Mouse (Mus musculus) forebrain, embryonic 11.5 days (tissue): ENCODE data around the gene Ern2. TPM values are rescaled to one million over a fixed set of nuclear protein-coding genes. Genes with fewer than 3 reads are reported as not detected.

Experiments
- ATAC-seq: fragments of 200-750 bp; cut with Nextera tagmentation; replicated peaks from 2 replicates; pipeline ENCODE4 v1.8.0; 2017; ENCODE audit warnings: moderate TSS enrichment; ENCODE audit not compliant: low FRiP score
- DNase-seq: peaks from one replicate; pipeline ENCODE4 v3.0.0-alpha.2; 2017; ENCODE audit warnings: low spot score
- H3K27ac ChIP-seq: fragments of 300-500 bp; sonication (generic); 2 replicates; pipeline ENCODE4 v1.5.1; 2014; ENCODE audit warnings: low read depth, low read length
- H3K27me3 ChIP-seq: fragments of 300-500 bp; sonication (generic); 2 replicates; pipeline ENCODE4 v1.6.1; 2014; ENCODE audit warnings: mild to moderate bottlenecking, low read length, mixed read lengths; ENCODE audit not compliant: control insufficient read depth, insufficient read depth
- H3K36me3 ChIP-seq: fragments of 300-500 bp; sonication (generic); 2 replicates; pipeline ENCODE4 v1.6.1; 2014; ENCODE audit warnings: mild to moderate bottlenecking, low read length, moderate library complexity, mixed read lengths; ENCODE audit not compliant: control insufficient read depth, insufficient read depth
- H3K4me1 ChIP-seq: fragments of 300-500 bp; sonication (generic); replicated peaks from 2 replicates; pipeline ENCODE4 v1.6.1; 2014; ENCODE audit warnings: low read length, mixed read lengths; ENCODE audit not compliant: control insufficient read depth, insufficient read depth
- H3K4me2 ChIP-seq: fragments of 300-500 bp; sonication (generic); 2 replicates; pipeline ENCODE4 v1.6.1; 2014; ENCODE audit warnings: low read depth, mild to moderate bottlenecking, low read length, moderate library complexity, mixed read lengths; ENCODE audit not compliant: severe bottlenecking
- H3K4me3 ChIP-seq: fragments of 300-500 bp; sonication (generic); 2 replicates; pipeline ENCODE4 v1.5.1; 2014; ENCODE audit warnings: low read depth, low read length
- H3K9ac ChIP-seq: fragments of 300-500 bp; sonication (generic); 2 replicates; pipeline ENCODE4 v1.6.1; 2014; ENCODE audit warnings: low read length
- H3K9me3 ChIP-seq: fragments of 300-500 bp; sonication (generic); 2 replicates; pipeline ENCODE4 v1.6.1; 2016; ENCODE audit warnings: low read length, mixed read lengths; ENCODE audit not compliant: control insufficient read depth
- WGBS: fragments of 180-500 bp; shearing (Covaris S2); extraction: QIAGEN DNeasy Blood & Tissue Kit; methylation state at CpG from one replicate; pipeline ENCODE4 v1.1.7; 2014; 5-methylcytosine and 5-hydroxymethylcytosine counted together
- polyA plus RNA-seq: library from polyadenylated mRNA; unstranded; fragments of >200 nt; fragmentation: Nextera tagmentation; extraction: Ambion mirVana; gene quantifications from 2 replicates; pipeline ENCODE4 v1.2.1, GENCODE M21; 2014

Gene Ern2
- polyA plus RNA-seq, 1 experiment from 2014 or later, result 0.23 TPM

DNA sequence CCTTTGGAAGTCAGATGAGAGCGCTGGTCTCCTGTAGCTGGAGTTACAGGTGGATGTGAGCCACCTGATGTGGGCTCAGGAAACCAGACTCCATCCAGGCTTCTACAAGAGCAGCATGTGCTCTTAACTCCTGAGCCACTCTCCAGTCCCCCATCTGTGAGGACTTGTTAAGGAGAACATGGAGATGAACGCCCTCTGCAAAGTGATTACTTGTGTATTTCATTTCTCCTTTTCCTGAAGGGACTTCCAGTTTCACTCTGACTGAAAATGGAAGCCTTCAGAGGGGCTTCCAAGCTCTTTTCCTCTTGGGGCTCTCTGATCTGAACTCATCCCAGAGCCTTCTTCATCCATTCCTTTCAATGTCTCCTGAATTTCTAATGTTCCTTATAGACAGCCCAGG is 20.1 kb upstream of the Ern2 start:
- Histone ChIP-seq H3K9me3 (no peaks in the 10 kb centered on the region), H3K9ac (no peak overlapping the region), H3K4me2 (no peak overlapping the region), H3K36me3 (no peaks in the 10 kb centered on the region), H3K4me1 (no peaks in the 10 kb centered on the region), H3K27ac (no peak overlapping the region), H3K27me3 (no peaks in the 10 kb centered on the region), H3K4me3 (no peak overlapping the region)
- DNase-seq, result no peak
- no peak for ATAC-seq
- 87% methylated on average over 2 of the region's 2 CpGs for WGBS

DNA sequence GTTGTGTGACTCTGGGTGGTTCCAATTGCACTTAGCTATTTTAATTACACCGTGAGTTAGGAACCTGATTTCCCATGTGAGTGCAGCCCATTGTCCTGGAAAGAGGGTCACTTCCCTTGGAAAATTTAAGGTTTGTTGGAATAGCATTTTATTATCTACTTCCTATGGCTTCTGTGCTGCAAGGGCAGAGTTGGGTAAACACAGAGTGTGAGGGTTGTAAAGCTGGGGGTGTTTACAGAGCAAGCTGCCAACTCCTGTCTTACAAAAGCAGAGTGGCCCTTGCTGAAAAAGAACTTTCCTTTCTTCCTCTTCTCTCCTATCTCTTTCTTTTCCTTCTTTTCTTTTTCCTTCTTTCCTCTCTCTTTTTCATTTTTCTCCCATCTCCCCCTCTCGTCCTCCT is 17.9 kb upstream of the Ern2 start:
- Histone ChIP-seq H3K4me2 (no peak overlapping the region), H3K27me3 (no peaks in the 10 kb centered on the region), H3K9ac (no peak overlapping the region), H3K36me3 (no peaks in the 10 kb centered on the region), H3K9me3 (no peaks in the 10 kb centered on the region), H3K4me1 (no peaks in the 10 kb centered on the region), H3K27ac (no peak overlapping the region), H3K4me3 (no peak overlapping the region)
- ATAC-seq (no peak), DNase-seq (no peak)
- WGBS, result 59% methylated on average over 2 of the region's 2 CpGs

DNA sequence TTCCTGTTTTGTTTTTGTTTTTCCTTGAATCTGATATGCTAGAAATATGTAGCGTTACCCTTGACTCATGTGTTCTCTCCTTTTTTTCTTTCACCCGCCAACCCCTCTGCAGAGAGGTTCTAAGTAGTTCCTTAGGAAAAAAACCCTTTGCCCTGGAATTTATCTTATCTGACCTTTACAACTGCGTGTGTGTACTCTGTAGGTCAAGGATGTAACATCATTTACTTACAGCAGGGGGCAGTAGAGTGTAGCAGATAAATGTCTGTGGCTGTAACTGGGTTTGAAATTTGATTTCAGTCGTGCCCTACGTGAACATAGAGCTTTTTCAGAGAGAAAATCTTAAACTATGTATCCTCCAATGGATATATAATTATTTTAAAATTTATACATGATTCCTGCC is 13.3 kb upstream of the Ern2 start:
- no peak overlapping the region for H3K4me3 ChIP-seq
- H3K36me3 ChIP-seq, result no peaks in the 10 kb centered on the region
- H3K27me3 ChIP-seq, result no peaks in the 10 kb centered on the region
- no peak for DNase-seq
- H3K9ac ChIP-seq, result no peak overlapping the region
- no peak overlapping the region for H3K27ac ChIP-seq
- no peak overlapping the region for H3K4me2 ChIP-seq
- no peaks in the 10 kb centered on the region for H3K9me3 ChIP-seq
- H3K4me1 ChIP-seq, result no peaks in the 10 kb centered on the region
- no peak for ATAC-seq
- WGBS, result 31% methylated on average over 5 of the region's 5 CpGs

DNA sequence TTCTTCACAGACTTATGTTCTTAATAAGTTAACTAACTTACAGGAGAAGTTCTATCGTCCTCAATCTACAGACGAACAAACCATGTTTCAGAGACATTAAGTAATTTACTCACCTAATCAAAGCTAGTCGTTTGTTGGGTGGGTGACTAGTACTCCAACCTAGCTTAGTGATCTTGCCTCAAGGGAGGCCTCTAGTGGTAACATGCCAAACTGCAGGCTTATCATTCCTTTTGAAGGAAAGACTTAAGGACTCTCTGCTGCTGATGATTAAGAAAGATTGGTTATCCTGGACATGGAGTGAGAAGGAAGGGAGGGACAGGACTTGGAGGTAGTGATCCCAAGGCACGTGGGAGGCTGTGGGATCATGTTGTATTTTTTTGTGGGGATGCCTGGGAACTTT is 11.3 kb upstream of the Ern2 start:
- Histone ChIP-seq H3K4me2 (no peak overlapping the region), H3K27me3 (no peaks in the 10 kb centered on the region), H3K4me1 (no peaks in the 10 kb centered on the region), H3K4me3 (no peak overlapping the region), H3K9ac (no peak overlapping the region), H3K9me3 (no peaks in the 10 kb centered on the region), H3K27ac (no peak overlapping the region), H3K36me3 (no peaks in the 10 kb centered on the region)
- DNase-seq (no peak), ATAC-seq (no peak)
- WGBS, result 36% methylated on average over 4 of the region's 4 CpGs

DNA sequence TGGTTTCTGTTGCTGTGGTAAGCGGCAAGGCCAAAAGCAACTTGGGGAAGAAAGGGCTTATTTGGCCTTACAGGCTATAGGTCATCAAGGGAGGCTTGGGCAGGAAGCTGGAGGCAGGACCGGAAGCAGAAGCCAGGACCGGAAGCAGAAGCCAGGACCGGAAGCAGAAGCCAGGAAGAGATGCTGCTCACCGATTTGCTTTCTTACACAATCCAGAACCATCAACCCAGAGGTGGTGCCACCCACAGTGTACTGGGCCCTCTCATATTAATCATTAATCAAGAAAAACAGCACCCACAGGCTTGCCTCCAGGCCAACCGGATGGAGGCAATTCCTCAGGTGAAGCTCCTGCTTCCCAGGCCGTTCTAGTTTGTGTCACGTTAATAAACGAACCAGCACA is 10.8 kb upstream of the Ern2 start:
- Histone ChIP-seq H3K27ac (no peak overlapping the region), H3K4me3 (no peak overlapping the region), H3K4me1 (no peaks in the 10 kb centered on the region), H3K36me3 (no peaks in the 10 kb centered on the region), H3K27me3 (no peaks in the 10 kb centered on the region), H3K4me2 (no peak overlapping the region), H3K9me3 (no peaks in the 10 kb centered on the region), H3K9ac (no peak overlapping the region)
- ATAC-seq (no peak), DNase-seq (no peak)
- WGBS, result 85% methylated on average over 9 of the region's 9 CpGs

DNA sequence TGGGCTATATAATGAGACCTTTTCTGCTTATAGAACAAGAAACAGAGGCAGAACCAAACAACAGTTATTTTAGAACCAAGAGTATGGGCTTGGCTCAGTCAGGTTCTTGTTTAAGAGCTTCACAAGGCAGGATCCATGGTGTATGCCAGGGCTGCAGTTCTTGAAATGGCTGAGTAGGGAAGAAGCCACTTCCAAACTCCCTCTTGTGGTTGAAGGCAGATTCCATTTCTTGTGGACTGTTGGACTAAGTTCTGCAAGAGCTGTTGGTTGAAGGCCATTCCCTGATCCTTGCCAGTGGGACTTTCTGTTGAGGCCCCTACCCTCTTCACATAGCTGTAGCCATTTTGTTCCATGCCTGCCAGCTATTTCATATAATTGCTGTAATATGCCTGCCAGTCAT is 7.9 kb upstream of the Ern2 start:
- H3K4me3 ChIP-seq, result no peak overlapping the region
- ATAC-seq, result no peak
- no peaks in the 10 kb centered on the region for H3K27me3 ChIP-seq
- no peak overlapping the region for H3K4me2 ChIP-seq
- no peak for DNase-seq
- H3K27ac ChIP-seq, result no peak overlapping the region
- H3K9ac ChIP-seq, result no peak overlapping the region
- H3K9me3 ChIP-seq, result no peaks in the 10 kb centered on the region
- H3K4me1 ChIP-seq, result no peaks in the 10 kb centered on the region
- no peaks in the 10 kb centered on the region for H3K36me3 ChIP-seq

DNA sequence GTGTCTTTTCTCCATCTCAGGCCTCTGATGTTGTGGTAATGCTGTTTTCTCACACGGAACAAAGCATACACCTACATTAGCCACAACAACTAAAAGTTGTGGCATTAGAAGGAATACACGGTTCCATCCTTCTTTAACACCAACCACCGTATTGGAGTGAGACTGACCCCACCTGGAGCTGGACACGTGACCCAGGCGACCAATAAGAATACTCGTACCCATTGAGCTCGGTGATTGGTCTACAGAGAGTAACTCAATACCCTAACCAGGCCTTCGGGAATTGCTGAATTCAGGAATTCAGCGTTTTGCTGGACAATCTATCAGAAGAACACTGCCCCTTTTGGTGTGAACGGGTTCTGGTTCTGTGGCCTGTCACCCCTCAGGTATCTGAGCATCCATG is 5.1 kb upstream of the Ern2 start:
- Histone ChIP-seq H3K36me3 (no peaks in the 10 kb centered on the region), H3K4me3 (no peak overlapping the region), H3K9me3 (no peaks in the 10 kb centered on the region), H3K4me2 (no peak overlapping the region), H3K9ac (no peak overlapping the region), H3K27ac (no peak overlapping the region), H3K4me1 (no peaks in the 10 kb centered on the region), H3K27me3 (no peaks in the 10 kb centered on the region)
- no peak for ATAC-seq
- DNase-seq, result no peak
- 65% methylated on average over 10 of the region's 10 CpGs for WGBS

DNA sequence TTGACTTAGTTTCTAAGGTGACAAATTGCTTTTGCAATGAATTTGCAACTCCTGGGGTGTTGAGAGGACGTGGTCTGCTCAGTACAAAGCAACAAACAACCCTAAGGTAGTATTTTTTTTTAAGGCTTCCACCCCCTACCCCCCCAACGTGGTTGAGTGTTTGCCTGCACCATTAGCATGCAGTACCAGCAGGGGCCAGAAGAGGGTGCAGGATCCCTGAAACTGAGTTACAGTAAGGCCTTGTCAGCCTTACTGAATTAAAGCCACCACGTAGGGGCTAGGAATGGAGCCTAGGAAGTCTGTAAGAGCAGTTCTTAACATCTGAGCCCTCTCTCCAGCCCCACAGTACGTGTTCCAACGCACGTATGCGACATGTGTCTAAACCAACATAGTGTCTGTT is 3.5 kb upstream of the Ern2 start:
- ATAC-seq, result no peak
- Histone ChIP-seq H3K27ac (no peak overlapping the region), H3K4me2 (no peak overlapping the region)

DNA sequence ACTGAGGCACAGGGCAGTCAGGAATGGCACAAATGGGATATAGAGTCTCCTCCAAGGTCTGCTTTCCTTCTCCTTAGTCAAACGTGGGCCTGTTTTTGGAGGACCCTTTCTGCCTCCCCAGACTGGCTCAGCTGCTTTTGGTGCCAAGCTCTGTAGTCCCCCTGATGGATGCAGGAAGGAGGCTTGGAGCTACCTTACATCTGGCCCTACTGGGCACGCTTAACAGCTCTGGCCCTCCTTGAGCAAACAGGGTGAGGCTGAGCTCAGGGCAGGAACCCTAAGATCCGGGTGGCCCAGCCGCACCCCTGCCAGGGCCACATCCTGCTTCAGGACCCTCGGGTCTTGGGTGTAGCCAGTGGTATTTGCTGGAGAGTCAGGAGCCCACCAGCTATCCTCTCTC is 1.4 kb downstream of the Ern2 start:
- ATAC-seq (no peak), DNase-seq (no peak)
- no peak overlapping the region for H3K4me3 ChIP-seq
- no peaks in the 10 kb centered on the region for H3K36me3 ChIP-seq
- no peak overlapping the region for H3K9ac ChIP-seq
- no peaks in the 10 kb centered on the region for H3K9me3 ChIP-seq
- H3K27me3 ChIP-seq, result no peaks in the 10 kb centered on the region
- no peak overlapping the region for H3K4me2 ChIP-seq
- 78% methylated on average over 5 of the region's 5 CpGs for WGBS
- H3K27ac ChIP-seq, result no peak overlapping the region
- no peaks in the 10 kb centered on the region for H3K4me1 ChIP-seq

More for the DNA sequence above, 3.5 kb upstream of the Ern2 start:
- peak; percentile 84 for DNase-seq
- 36% methylated on average over 7 of the region's 7 CpGs for WGBS
- no peak overlapping the region for H3K4me3 ChIP-seq
- H3K9me3 ChIP-seq, result no peaks in the 10 kb centered on the region
- H3K36me3 ChIP-seq, result no peaks in the 10 kb centered on the region
- H3K9ac ChIP-seq, result no peak overlapping the region
- H3K4me1 ChIP-seq, result no peaks in the 10 kb centered on the region
- H3K27me3 ChIP-seq, result no peaks in the 10 kb centered on the region
